Mouse (Mus musculus) neutrophil, adult 65 days (primary cell): ENCODE measurements around the gene Gm3893. TPM values are rescaled to one million over a fixed set of nuclear protein-coding genes. Genes with fewer than 3 reads are reported as not detected.

Experiments used
- total RNA-seq: library from RNA; stranded (reverse); gene quantifications from 2 replicates; pipeline ENCODE4 v1.2.4, GENCODE M21; 2023

Gm3893 gene
- not detected in 2 replicates for total RNA-seq

GRCm38 (mm10) chr4:42090907-42091306 lies at the start of gene Gm3893:
Gene Gm3893, plus strand, starts transcription at chr4:42091207.

GRCm38 (mm10) chr4:42114517-42114916 lies 23.5 kb downstream of the Gm3893 start, which contains the start of gene Gm13304:
Gene Gm13304, plus strand, starts transcription at chr4:42114817.

Other genes starting within 250 kb of the Gm3893 start
- not detected in 2 replicates for gene Gm21541, start 187.6 kb upstream of the Gm3893 start, total RNA-seq
- gene Gm20878, start 149.6 kb upstream of the Gm3893 start, total RNA-seq, result 4.2 TPM in 1 of 2 replicates, not detected in the other
- not detected in 2 replicates for gene Fam205a4, start 125.1 kb upstream of the Gm3893 start, total RNA-seq
- not detected in 2 replicates for gene Gm21093, start 56.5 kb upstream of the Gm3893 start, total RNA-seq
- not detected in 2 replicates for gene Gm13304, start 23.6 kb downstream of the Gm3893 start, total RNA-seq
- gene Gm13306, start 62.2 kb downstream of the Gm3893 start, total RNA-seq, result not detected in 2 replicates
- not detected in 2 replicates for gene Gm13305, start 77.4 kb downstream of the Gm3893 start, total RNA-seq
- gene Gm10600, start 149.4 kb downstream of the Gm3893 start, total RNA-seq, result not detected in 2 replicates
- not detected in 2 replicates for gene Ccl21b, start 164.6 kb downstream of the Gm3893 start, total RNA-seq
- gene Gm21953, start 203.1 kb downstream of the Gm3893 start, total RNA-seq, result not detected in 2 replicates
- gene Fam205a3, start 227.1 kb downstream of the Gm3893 start, total RNA-seq, result not detected in 2 replicates